Mouse (Mus musculus) embryonic facial prominence, embryonic 15.5 days (tissue): ENCODE results near the gene Mbnl3. TPM values are rescaled to one million over a fixed set of nuclear protein-coding genes. Genes with fewer than 3 reads are reported as not detected.

Experiments
- ATAC-seq: fragments of 200-750 bp; cut with Nextera tagmentation; 2 replicates; pipeline ENCODE4 v1.8.0; 2017; ENCODE audit warnings: low read depth, moderate TSS enrichment; ENCODE audit not compliant: insufficient number of reproducible peaks, low FRiP score, low TSS enrichment
- H3K27ac ChIP-seq: fragments of 300-500 bp; sonication (generic); replicated peaks from 2 replicates; pipeline ENCODE4 v1.5.1; 2015; ENCODE audit warnings: mild to moderate bottlenecking, inconsistent platforms
- H3K27me3 ChIP-seq: fragments of 300-500 bp; sonication (generic); 2 replicates; pipeline ENCODE4 v1.6.1; 2015; ENCODE audit warnings: inconsistent platforms
- H3K36me3 ChIP-seq: fragments of 300-500 bp; sonication (generic); 2 replicates; pipeline ENCODE4 v1.6.1; 2015; ENCODE audit warnings: mild to moderate bottlenecking, inconsistent platforms
- H3K4me1 ChIP-seq: fragments of 300-500 bp; sonication (generic); 2 replicates; pipeline ENCODE4 v1.6.1; 2015; ENCODE audit warnings: inconsistent platforms
- H3K4me2 ChIP-seq: fragments of 300-500 bp; sonication (generic); replicated peaks from 2 replicates; pipeline ENCODE4 v1.6.1; 2015; ENCODE audit warnings: mild to moderate bottlenecking, inconsistent platforms
- H3K4me3 ChIP-seq: fragments of 300-500 bp; sonication (generic); replicated peaks from 2 replicates; pipeline ENCODE4 v1.5.1; 2015; ENCODE audit warnings: mild to moderate bottlenecking, inconsistent platforms
- H3K9ac ChIP-seq: fragments of 300-500 bp; sonication (generic); 2 replicates; pipeline ENCODE4 v1.6.1; 2015; ENCODE audit warnings: inconsistent platforms
- H3K9me3 ChIP-seq: fragments of 300-500 bp; sonication (generic); replicated peaks from 2 replicates; pipeline ENCODE4 v1.6.1; 2016; ENCODE audit warnings: inconsistent platforms
- WGBS: fragments of 180-500 bp; shearing (Covaris S2); methylation state at CpG from one replicate; pipeline ENCODE4 v1.1.7; 2015; 5-methylcytosine and 5-hydroxymethylcytosine counted together
- microRNA-seq: library from miRNA; unstranded; fragments of <30 nt; microRNA quantifications from one replicate; pipeline ENCODE4, GENCODE M21; 2016; ENCODE audit warnings: borderline number of aligned reads
- polyA plus RNA-seq: library from polyadenylated mRNA; unstranded; fragments of >200 nt; fragmentation: Nextera tagmentation; extraction: Ambion mirVana; gene quantifications from 2 replicates; pipeline ENCODE4 v1.2.1, GENCODE M21; 2015

Gene Mbnl3
- polyA plus RNA-seq, 1 experiment from 2014 or later, result 9.5 TPM

GRCm38 (mm10) chrX:51146351-51146750 lies 60.0 kb downstream of the Mbnl3 start:
- no peaks in the 10 kb centered on the region for H3K9me3 ChIP-seq
- 0 out of 2 replicates have a peak, but pooled peaks cover 2% of the 10 kb centered on the region for H3K27me3 ChIP-seq
- H3K4me2 ChIP-seq, result no peak overlapping the region
- H3K27ac ChIP-seq, result no peak overlapping the region
- H3K4me1 ChIP-seq, result no peaks in the 10 kb centered on the region
- no peaks in the 10 kb centered on the region for H3K36me3 ChIP-seq
- H3K4me3 ChIP-seq, result no peak overlapping the region
- no peak overlapping the region for H3K9ac ChIP-seq
- ATAC-seq, result no peak
- 38% methylated on average over 4 of the region's 4 CpGs for WGBS

GRCm38 (mm10) chrX:51140055-51140454 lies 66.3 kb downstream of the Mbnl3 start:
- H3K4me2 ChIP-seq, result no peak overlapping the region
- no peak overlapping the region for H3K4me3 ChIP-seq
- no peaks in the 10 kb centered on the region for H3K9me3 ChIP-seq
- H3K4me1 ChIP-seq, result no peaks in the 10 kb centered on the region
- ATAC-seq, result no peak
- 51% methylated on average over 3 of the region's 3 CpGs for WGBS
- no peaks in the 10 kb centered on the region for H3K36me3 ChIP-seq
- H3K9ac ChIP-seq, result no peak overlapping the region
- H3K27me3 ChIP-seq, result 0 out of 2 replicates have a peak, but pooled peaks cover 2% of the 10 kb centered on the region
- H3K27ac ChIP-seq, result no peak overlapping the region

DNA sequence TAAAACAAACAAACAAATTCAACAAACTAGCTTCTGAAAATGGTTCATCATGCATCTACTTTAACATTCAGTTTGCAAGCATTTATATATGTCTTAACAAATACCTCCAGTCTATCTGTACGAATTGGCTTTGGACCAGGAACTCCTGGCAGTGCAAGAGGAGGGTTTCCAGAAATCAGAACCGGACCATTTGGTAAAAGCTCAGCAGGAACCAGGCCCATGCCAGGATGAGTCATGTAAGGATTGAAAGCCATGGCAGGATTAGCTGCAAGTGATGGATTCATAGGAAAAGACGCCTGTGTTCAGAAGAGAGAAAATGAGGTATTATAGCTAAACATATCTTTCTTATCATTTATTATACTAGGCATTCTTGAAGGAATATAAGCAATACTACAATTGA lies 75.0 kb downstream of the Mbnl3 start:
- H3K4me3 ChIP-seq, result no peak overlapping the region
- H3K9ac ChIP-seq, result no peak overlapping the region
- H3K27ac ChIP-seq, result no peak overlapping the region
- WGBS, result 76% methylated on average over 3 of the region's 3 CpGs
- H3K36me3 ChIP-seq, result no peaks in the 10 kb centered on the region
- H3K27me3 ChIP-seq, result no peaks in the 10 kb centered on the region
- H3K9me3 ChIP-seq, result no peaks in the 10 kb centered on the region
- no peak for ATAC-seq
- H3K4me1 ChIP-seq, result no peaks in the 10 kb centered on the region
- H3K4me2 ChIP-seq, result no peak overlapping the region

GRCm38 (mm10) chrX:51102748-51103147 lies 103.6 kb downstream of the Mbnl3 start:
- no peak overlapping the region for H3K4me3 ChIP-seq
- ATAC-seq, result no peak
- H3K27me3 ChIP-seq, result no peaks in the 10 kb centered on the region
- no peak overlapping the region for H3K9ac ChIP-seq
- no peak overlapping the region for H3K4me2 ChIP-seq
- no peaks in the 10 kb centered on the region for H3K4me1 ChIP-seq
- H3K9me3 ChIP-seq, result no peaks in the 10 kb centered on the region
- H3K27ac ChIP-seq, result no peak overlapping the region
- no peaks in the 10 kb centered on the region for H3K36me3 ChIP-seq
- 62% methylated on average over 4 of the region's 4 CpGs for WGBS

- no peak overlapping the region for H3K9ac ChIP-seq
- H3K4me3 ChIP-seq, result no peak overlapping the region
- H3K9me3 ChIP-seq, result no peaks in the 10 kb centered on the region
- H3K4me2 ChIP-seq, result no peak overlapping the region
- 74% methylated on average over 6 of the region's 6 CpGs for WGBS
- no peaks in the 10 kb centered on the region for H3K36me3 ChIP-seq
- H3K4me1 ChIP-seq, result no peaks in the 10 kb centered on the region
- no peak for ATAC-seq
- H3K27ac ChIP-seq, result no peak overlapping the region
- no peaks in the 10 kb centered on the region for H3K27me3 ChIP-seq
These were observed 121.4 kb downstream of the Mbnl3 start for GRCm38 (mm10) chrX:51084972-51085371.

- no peak overlapping the region for H3K27ac ChIP-seq
- WGBS, result 71% methylated on average over 1 of the region's 1 CpGs
- H3K4me1 ChIP-seq, result no peaks in the 10 kb centered on the region
- no peak overlapping the region for H3K9ac ChIP-seq
- H3K4me3 ChIP-seq, result no peak overlapping the region
- H3K9me3 ChIP-seq, result no peaks in the 10 kb centered on the region
- no peak overlapping the region for H3K4me2 ChIP-seq
- ATAC-seq, result no peak
- no peaks in the 10 kb centered on the region for H3K36me3 ChIP-seq
- no peaks in the 10 kb centered on the region for H3K27me3 ChIP-seq
These were observed 122.1 kb downstream of the Mbnl3 start for GRCm38 (mm10) chrX:51084211-51084610.

- H3K4me2 ChIP-seq, result no peak overlapping the region
- H3K36me3 ChIP-seq, result no peaks in the 10 kb centered on the region
- no peaks in the 10 kb centered on the region for H3K9me3 ChIP-seq
- WGBS, result 23% methylated on average over 3 of the region's 3 CpGs
- no peak overlapping the region for H3K4me3 ChIP-seq
- H3K9ac ChIP-seq, result no peak overlapping the region
- H3K4me1 ChIP-seq, result no peaks in the 10 kb centered on the region
- H3K27ac ChIP-seq, result no peak overlapping the region
- no peak for ATAC-seq
- 0 out of 2 replicates have a peak, but pooled peaks cover 2% of the 10 kb centered on the region for H3K27me3 ChIP-seq
These were observed 129.6 kb downstream of the Mbnl3 start for GRCm38 (mm10) chrX:51076744-51077143.

Small RNAs within 50 kb of the gene (microRNA-seq; reads per million reads assigned to microRNA genes)
- not detected for gene Gm23417

Other genes with a start within 250 kb of the Mbnl3 start
- 25.6 and 26.1 TPM in 2 replicates for gene Rap2c, start 188.5 kb downstream of the Mbnl3 start, polyA plus RNA-seq